Mouse (Mus musculus): ENCODE measurements around the gene Reep1. TPM values are rescaled to one million over a fixed set of nuclear protein-coding genes. Genes with fewer than 3 reads are reported as not detected.

The Reep1 gene
- polyA plus RNA-seq, 1 experiment from 2014 or later = 17.4 TPM

GRCm38 (mm10) chr6:71741998-71742636, 34.8 kb downstream of the Reep1 start:
- WGBS = 85% methylated on average over 6 of the region's 6 CpGs
- H3K27me3 ChIP-seq (replicated peaks; ENCODE audit: low read depth, poor library complexity, severe bottlenecking) = no peaks in the 10 kb centered on the region

GRCm38 (mm10) chr6:71744934-71745333, 37.6 kb downstream of the Reep1 start:
- Histone ChIP-seq H3K27me3 (replicated peaks; ENCODE audit: low read depth, poor library complexity, severe bottlenecking) (no peaks in the 10 kb centered on the region), H3K9me3 (no peaks in the 10 kb centered on the region), H3K27ac (replicated peaks) (no peak overlapping the region), H3K4me3 (no peak overlapping the region), H3K36me3 (replicated peaks) (no peaks in the 10 kb centered on the region), H3K4me1 (no peaks in the 10 kb centered on the region)
- WGBS = 89% methylated on average over 6 of the region's 6 CpGs
- DNase-seq (ENCODE audit: low spot score) = no peak

More at GRCm38 (mm10) chr6:71741998-71742636, 34.8 kb downstream of the Reep1 start:
- no peak overlapping the region for H3K4me3 ChIP-seq
- no peak for DNase-seq (ENCODE audit: low spot score)
- H3K27ac ChIP-seq (replicated peaks) = no peak overlapping the region
- H3K36me3 ChIP-seq (replicated peaks) = no peaks in the 10 kb centered on the region
- no peaks in the 10 kb centered on the region for H3K4me1 ChIP-seq
- no peaks in the 10 kb centered on the region for H3K9me3 ChIP-seq

- Histone ChIP-seq H3K9me3 (no peaks in the 10 kb centered on the region), H3K27me3 (replicated peaks; ENCODE audit: low read depth, poor library complexity, severe bottlenecking) (no peaks in the 10 kb centered on the region), H3K36me3 (replicated peaks) (no peaks in the 10 kb centered on the region), H3K4me1 (no peaks in the 10 kb centered on the region), H3K4me3 (no peak overlapping the region), H3K27ac (replicated peaks) (no peak overlapping the region)
- DNase-seq (ENCODE audit: low spot score) = no peak
- 85% methylated on average over 9 of the region's 9 CpGs for WGBS
Observed at GRCm38 (mm10) chr6:71745482-71746234, 38.3 kb downstream of the Reep1 start.

GRCm38 (mm10) chr6:71746246-71746645, 38.9 kb downstream of the Reep1 start:
- no peak for DNase-seq (ENCODE audit: low spot score)
- Histone ChIP-seq H3K36me3 (replicated peaks) (no peaks in the 10 kb centered on the region), H3K27me3 (replicated peaks; ENCODE audit: low read depth, poor library complexity, severe bottlenecking) (no peaks in the 10 kb centered on the region), H3K4me3 (no peak overlapping the region), H3K27ac (replicated peaks) (no peak overlapping the region), H3K9me3 (no peaks in the 10 kb centered on the region), H3K4me1 (no peaks in the 10 kb centered on the region)
- WGBS = 46% methylated on average over 1 of the region's 1 CpGs

- H3K27ac ChIP-seq (replicated peaks) = no peak overlapping the region
- H3K9me3 ChIP-seq = no peaks in the 10 kb centered on the region
- H3K27me3 ChIP-seq (replicated peaks; ENCODE audit: low read depth, poor library complexity, severe bottlenecking) = no peaks in the 10 kb centered on the region
- 84% methylated on average over 8 of the region's 8 CpGs for WGBS
- H3K4me1 ChIP-seq = no peaks in the 10 kb centered on the region
- no peak overlapping the region for H3K4me3 ChIP-seq
- DNase-seq (ENCODE audit: low spot score) = no peak
- no peaks in the 10 kb centered on the region for H3K36me3 ChIP-seq (replicated peaks)
Observed at GRCm38 (mm10) chr6:71746846-71747245, 39.5 kb downstream of the Reep1 start.

GRCm38 (mm10) chr6:71751602-71752001, 44.2 kb downstream of the Reep1 start:
- Histone ChIP-seq H3K27me3 (replicated peaks; ENCODE audit: low read depth, poor library complexity, severe bottlenecking) (no peaks in the 10 kb centered on the region), H3K27ac (replicated peaks) (no peak overlapping the region), H3K4me1 (0 out of 2 replicates have a peak, but pooled peaks cover 3% of the 10 kb centered on the region), H3K9me3 (no peaks in the 10 kb centered on the region), H3K36me3 (replicated peaks) (no peaks in the 10 kb centered on the region), H3K4me3 (no peak overlapping the region)
- DNase-seq (ENCODE audit: low spot score) = no peak
- 68% methylated on average over 2 of the region's 2 CpGs for WGBS

GRCm38 (mm10) chr6:71752791-71753464, 45.6 kb downstream of the Reep1 start:
- H3K27me3 ChIP-seq (replicated peaks; ENCODE audit: low read depth, poor library complexity, severe bottlenecking) = no peaks in the 10 kb centered on the region
- DNase-seq (ENCODE audit: low spot score) = no peak
- no peaks in the 10 kb centered on the region for H3K36me3 ChIP-seq (replicated peaks)

GRCm38 (mm10) chr6:71757039-71757894, 49.9 kb downstream of the Reep1 start:
- H3K4me3 ChIP-seq = no peak overlapping the region
- peak; percentile 49 for DNase-seq (ENCODE audit: low spot score)
- 57% methylated on average over 10 of the region's 10 CpGs for WGBS
- H3K36me3 ChIP-seq (replicated peaks) = no peaks in the 10 kb centered on the region
- no peaks in the 10 kb centered on the region for H3K27me3 ChIP-seq (replicated peaks; ENCODE audit: low read depth, poor library complexity, severe bottlenecking)
- H3K27ac ChIP-seq (replicated peaks) = no peak overlapping the region
- H3K9me3 ChIP-seq = no peaks in the 10 kb centered on the region
- H3K4me1 ChIP-seq = peaks cover 10% of the 10 kb centered on the region

More at GRCm38 (mm10) chr6:71752791-71753464, 45.6 kb downstream of the Reep1 start:
- no peaks in the 10 kb centered on the region for H3K9me3 ChIP-seq
- H3K4me1 ChIP-seq = peaks cover 10% of the 10 kb centered on the region
- H3K27ac ChIP-seq (replicated peaks) = no peak overlapping the region
- 86% methylated on average over 7 of the region's 7 CpGs for WGBS
- H3K4me3 ChIP-seq = no peak overlapping the region

- DNase-seq (ENCODE audit: low spot score) = no peak
- H3K27me3 ChIP-seq (replicated peaks; ENCODE audit: low read depth, poor library complexity, severe bottlenecking) = no peaks in the 10 kb centered on the region
- no peaks in the 10 kb centered on the region for H3K36me3 ChIP-seq (replicated peaks)
- no peaks in the 10 kb centered on the region for H3K9me3 ChIP-seq
- no peak overlapping the region for H3K4me3 ChIP-seq
- 82% methylated on average over 4 of the region's 4 CpGs for WGBS
- peaks cover 10% of the 10 kb centered on the region for H3K4me1 ChIP-seq
- no peak overlapping the region for H3K27ac ChIP-seq (replicated peaks)
Observed at GRCm38 (mm10) chr6:71758780-71759179, 51.4 kb downstream of the Reep1 start.

- 88% methylated on average over 6 of the region's 6 CpGs for WGBS
- Histone ChIP-seq H3K9me3 (no peaks in the 10 kb centered on the region), H3K4me1 (peaks cover 10% of the 10 kb centered on the region), H3K27me3 (replicated peaks; ENCODE audit: low read depth, poor library complexity, severe bottlenecking) (no peaks in the 10 kb centered on the region), H3K4me3 (no peak overlapping the region), H3K36me3 (replicated peaks) (no peaks in the 10 kb centered on the region), H3K27ac (replicated peaks) (no peak overlapping the region)
- no peak for DNase-seq (ENCODE audit: low spot score)
Observed at GRCm38 (mm10) chr6:71760073-71760472, 52.7 kb downstream of the Reep1 start.

- H3K27ac ChIP-seq (replicated peaks) = no peak overlapping the region
- no peaks in the 10 kb centered on the region for H3K27me3 ChIP-seq (replicated peaks; ENCODE audit: low read depth, poor library complexity, severe bottlenecking)
- WGBS = 75% methylated on average over 4 of the region's 4 CpGs
- no peak for DNase-seq (ENCODE audit: low spot score)
- H3K36me3 ChIP-seq (replicated peaks) = no peaks in the 10 kb centered on the region
- no peaks in the 10 kb centered on the region for H3K4me1 ChIP-seq
- H3K4me3 ChIP-seq = no peak overlapping the region
- H3K9me3 ChIP-seq = no peaks in the 10 kb centered on the region
Observed at GRCm38 (mm10) chr6:71767761-71768160, 60.4 kb downstream of the Reep1 start.

Measured in embryonic facial prominence, embryonic 10.5 days (tissue).